Mouse (Mus musculus) bone marrow, adult 2 months (tissue): ENCODE data around the gene Ctnnbl1. TPM values are rescaled to one million over a fixed set of nuclear protein-coding genes. Genes with fewer than 3 reads are reported as not detected.

Experiments
- H3K27ac ChIP-seq: fragments of 200-500 bp; 2 replicates; pipeline ENCODE4 v1.5.1; 2012; ENCODE audit warnings: low read depth, mild to moderate bottlenecking, control low read depth, inconsistent platforms, low read length; ENCODE audit not compliant: control insufficient read depth, poor library complexity, insufficient read depth
- H3K4me1 ChIP-seq: fragments of 200-500 bp; 2 replicates; pipeline ENCODE4 v1.6.1; 2011; ENCODE audit warnings: low read length; ENCODE audit not compliant: control insufficient read depth, insufficient read depth
- H3K4me3 ChIP-seq: fragments of 200-500 bp; replicated peaks from 2 replicates; pipeline ENCODE3; 2011; ENCODE audit warnings: mild to moderate bottlenecking, low read depth, low read length, control low read depth; ENCODE audit not compliant: control insufficient read depth
- CTCF ChIP-seq: fragments of 200-500 bp; IDR thresholded peaks from 2 replicates; pipeline ENCODE4 v1.5.1; 2011; ENCODE audit warnings: low read length, control low read depth; ENCODE audit not compliant: control insufficient read depth, insufficient read depth
- POLR2A ChIP-seq: fragments of 200-500 bp; IDR thresholded peaks from 2 replicates; pipeline ENCODE4 v1.6.1; 2011; ENCODE audit warnings: low read depth, mild to moderate bottlenecking, control low read depth, low read length, borderline replicate concordance; ENCODE audit not compliant: control insufficient read depth
- WGBS: fragments of 180-500 bp; shearing (Covaris S2); methylation state at CpG from one replicate; pipeline ENCODE4 v1.1.7; 2018; 5-methylcytosine and 5-hydroxymethylcytosine counted together
- polyA plus RNA-seq: library from polyadenylated mRNA; stranded (reverse); fragments of >200 nt; gene quantifications from 2 replicates; pipeline ENCODE4 v1.2.4, GENCODE M21; 2011; ENCODE audit warnings: low replicate concordance; ENCODE audit not compliant: missing spikeins, insufficient read depth, insufficient read length

Gene Ctnnbl1
- polyA plus RNA-seq, 1 experiment, result 17.4 TPM

DNA sequence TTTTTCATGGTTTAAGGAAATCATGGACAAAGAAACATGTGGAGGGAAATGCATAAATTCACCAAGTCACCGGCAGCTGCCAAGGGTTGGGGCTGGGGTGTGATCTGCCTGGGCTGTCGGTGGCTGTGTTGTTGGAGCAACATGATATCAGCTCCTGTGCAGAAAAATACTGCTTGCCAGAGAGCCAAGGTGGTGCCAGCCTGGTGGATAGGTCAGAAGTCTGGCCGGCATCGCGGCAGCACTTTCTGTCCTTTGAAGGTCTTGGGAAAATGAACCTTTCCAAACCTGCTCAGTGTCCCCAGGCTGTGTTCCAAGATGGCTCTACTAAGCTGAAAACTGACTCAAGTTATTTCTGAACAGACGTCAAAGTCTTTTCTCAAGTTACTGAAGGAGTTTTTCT lies 133.0 kb downstream of the Ctnnbl1 start:
- no peak overlapping the region for H3K27ac ChIP-seq
- 86% methylated on average over 6 of the region's 6 CpGs for WGBS
- no peak overlapping the region for H3K4me3 ChIP-seq

GRCm38 (mm10) chr2:157873223-157873622 lies 136.0 kb downstream of the Ctnnbl1 start:
- Histone ChIP-seq H3K27ac (no peak overlapping the region), H3K4me1 (no peaks in the 10 kb centered on the region), H3K4me3 (no peak overlapping the region)
- 79% methylated on average over 6 of the region's 6 CpGs for WGBS
- no peak for TF ChIP-seq CTCF
- TF ChIP-seq POLR2A, result no peak

More for the DNA sequence above, 133.0 kb downstream of the Ctnnbl1 start:
- no peaks in the 10 kb centered on the region for H3K4me1 ChIP-seq
- TF ChIP-seq CTCF (no peak), POLR2A (no peak)

DNA sequence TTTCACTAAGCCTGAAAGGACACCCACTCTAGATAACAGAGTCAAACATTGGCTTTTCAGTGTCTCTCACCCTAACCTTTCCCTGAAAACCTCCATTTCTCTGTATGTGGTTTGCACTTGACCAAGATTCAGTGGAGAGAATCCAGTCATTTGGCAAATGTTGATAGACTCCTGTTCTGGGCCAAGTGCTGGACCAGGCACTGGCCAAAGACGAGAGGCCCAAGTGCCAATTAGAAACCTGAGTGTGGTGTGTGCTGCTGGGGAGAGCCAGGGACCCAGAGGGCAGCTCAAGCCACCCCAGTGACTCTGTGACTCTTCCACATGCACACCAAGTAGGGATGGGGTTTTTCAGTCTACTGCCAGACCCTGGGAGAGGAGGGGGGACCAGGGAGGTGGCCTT lies 136.5 kb downstream of the Ctnnbl1 start:
- H3K4me1 ChIP-seq, result no peaks in the 10 kb centered on the region
- TF ChIP-seq CTCF (no peak), POLR2A (no peak)
- no peak overlapping the region for H3K27ac ChIP-seq
- 75% methylated on average over 1 of the region's 1 CpGs for WGBS
- H3K4me3 ChIP-seq, result no peak overlapping the region

DNA sequence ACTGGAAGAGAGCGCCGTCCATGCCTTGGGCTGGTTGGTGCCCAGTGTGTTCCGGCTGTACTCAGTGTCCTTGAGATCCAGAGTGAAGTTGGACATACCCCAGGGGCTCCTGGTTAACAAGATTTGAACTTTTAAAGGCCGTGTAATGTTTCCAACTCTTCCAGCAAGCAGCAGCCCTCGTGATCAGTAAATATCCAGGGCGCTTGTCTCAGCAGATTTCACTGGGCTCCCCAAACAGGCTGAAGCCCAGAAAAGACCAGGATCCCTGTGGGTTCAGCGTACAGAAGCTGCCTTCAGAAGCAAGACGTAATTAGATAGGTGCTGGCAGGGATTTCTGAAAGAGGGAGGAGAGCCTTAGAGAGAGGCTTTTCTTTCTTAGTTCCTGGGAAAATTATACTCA lies 137.9 kb downstream of the Ctnnbl1 start:
- Histone ChIP-seq H3K4me1 (no peaks in the 10 kb centered on the region; the same call in 1 of the 2 replicates), H3K27ac (no peak overlapping the region), H3K4me3 (no peak overlapping the region)
- WGBS, result 85% methylated on average over 8 of the region's 8 CpGs
- no peak for TF ChIP-seq POLR2A
- no peak for TF ChIP-seq CTCF

- TF ChIP-seq CTCF, result no peak
- TF ChIP-seq POLR2A, result no peak
These were observed 140.2 kb downstream of the Ctnnbl1 start for GRCm38 (mm10) chr2:157877394-157877793.

GRCm38 (mm10) chr2:157877967-157878366 lies 140.8 kb downstream of the Ctnnbl1 start:
- H3K27ac ChIP-seq, result no peak overlapping the region
- TF ChIP-seq POLR2A (no peak), CTCF (no peak)
- 79% methylated on average over 5 of the region's 5 CpGs for WGBS
- H3K4me1 ChIP-seq, result no peaks in the 10 kb centered on the region; the same call in 1 of the 2 replicates
- H3K4me3 ChIP-seq, result no peak overlapping the region

More at GRCm38 (mm10) chr2:157877394-157877793, 140.2 kb downstream of the Ctnnbl1 start:
- Histone ChIP-seq H3K4me1 (no peaks in the 10 kb centered on the region; the same call in 1 of the 2 replicates), H3K4me3 (no peak overlapping the region), H3K27ac (no peak overlapping the region)
- 92% methylated on average over 3 of the region's 3 CpGs for WGBS

GRCm38 (mm10) chr2:157881939-157882338 lies 144.7 kb downstream of the Ctnnbl1 start:
- Histone ChIP-seq H3K4me3 (no peak overlapping the region), H3K4me1 (no peaks in the 10 kb centered on the region; the same call in 1 of the 2 replicates), H3K27ac (no peak overlapping the region)
- WGBS, result 78% methylated on average over 11 of the region's 11 CpGs
- no peak for TF ChIP-seq CTCF
- TF ChIP-seq POLR2A, result no peak

DNA sequence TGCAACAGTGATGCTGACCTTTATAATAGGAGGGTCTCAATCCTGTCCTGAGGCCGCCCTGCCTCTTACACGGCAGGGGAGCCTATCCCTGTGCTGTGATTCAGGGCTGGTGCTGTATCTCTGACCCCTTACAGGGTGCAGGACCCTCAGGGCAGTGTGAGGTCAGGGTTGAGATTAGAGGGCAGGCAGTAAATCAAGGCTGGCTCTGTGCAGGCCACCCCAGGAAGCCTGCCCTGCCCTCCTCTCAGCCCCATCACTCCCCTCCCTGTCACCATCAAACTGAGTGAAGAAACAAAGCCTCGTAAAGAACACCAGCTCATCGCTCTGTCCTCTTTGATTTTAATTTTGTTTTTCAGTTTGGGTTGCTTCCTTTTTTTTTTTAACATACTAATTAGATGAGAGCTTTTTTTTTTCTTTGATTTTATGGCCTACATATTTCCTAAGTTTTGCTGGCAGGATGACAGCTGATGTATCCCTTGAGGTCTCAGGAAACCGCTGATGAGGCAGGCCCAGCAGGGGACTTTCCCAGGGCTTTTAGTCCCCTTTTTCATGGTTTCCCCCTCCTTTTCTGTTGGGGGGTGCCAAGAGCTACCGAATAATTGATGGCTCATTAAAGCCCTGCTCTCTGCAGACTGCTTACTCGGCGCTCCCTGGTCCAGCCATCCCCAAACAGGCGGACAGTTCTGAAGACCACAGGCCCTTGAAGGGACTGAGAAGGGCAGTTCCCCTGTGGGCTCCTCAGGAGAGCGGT lies 150.2 kb downstream of the Ctnnbl1 start:
- TF ChIP-seq CTCF (no peak), POLR2A (no peak)

DNA sequence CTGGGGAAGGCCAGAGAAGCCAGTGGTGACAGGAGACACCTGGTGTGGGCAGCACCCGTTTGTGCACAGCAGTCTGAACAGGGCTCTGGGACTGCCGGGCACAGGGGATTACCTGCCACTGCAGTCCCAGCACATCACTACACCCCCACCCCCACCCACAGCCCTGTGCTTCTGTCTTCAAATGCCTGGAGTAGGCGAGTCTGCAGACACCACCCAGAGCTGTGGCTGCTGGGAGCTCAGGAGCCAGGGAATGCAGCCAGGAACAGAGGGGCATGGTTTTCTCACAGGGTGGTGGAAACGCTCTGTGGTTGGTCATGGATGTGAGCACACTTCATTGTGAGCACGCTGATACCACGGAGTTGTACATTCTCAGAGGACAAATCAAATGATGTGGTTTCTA lies 154.0 kb downstream of the Ctnnbl1 start:
- Histone ChIP-seq H3K4me3 (no peak overlapping the region), H3K27ac (no peak overlapping the region), H3K4me1 (no peaks in the 10 kb centered on the region)
- no peak for TF ChIP-seq POLR2A
- no peak for TF ChIP-seq CTCF
- 83% methylated on average over 6 of the region's 6 CpGs for WGBS

More for the DNA sequence above, 150.2 kb downstream of the Ctnnbl1 start:
- Histone ChIP-seq H3K4me1 (no peaks in the 10 kb centered on the region), H3K27ac (no peak overlapping the region), H3K4me3 (no peak overlapping the region)
- WGBS, result 58% methylated on average over 10 of the region's 10 CpGs
